Mouse (Mus musculus): Measurements from ENCODE around the gene Cd40lg. TPM values are rescaled to one million over a fixed set of nuclear protein-coding genes. Genes with fewer than 3 reads are reported as not detected.

Gene Cd40lg
- polyA plus RNA-seq, 1 experiment from 2014 or later, result not detected

Other genes with a start within 250 kb of the Cd40lg start
- not detected in 2 replicates for gene Brs3, start 169.1 kb upstream of the Cd40lg start, polyA plus RNA-seq (2016; fragmentation: Nextera tagmentation; extraction: Ambion mirVana)
- 67.1 and 68.1 TPM in 2 replicates for gene Htatsf1, start 158.6 kb upstream of the Cd40lg start, polyA plus RNA-seq (2016; fragmentation: Nextera tagmentation; extraction: Ambion mirVana)
- 0.33 and 0.62 TPM in 2 replicates for gene Vgll1, start 124.0 kb upstream of the Cd40lg start, polyA plus RNA-seq (2016; fragmentation: Nextera tagmentation; extraction: Ambion mirVana)
- gene Arhgef6, start 126.6 kb downstream of the Cd40lg start, polyA plus RNA-seq (2016; fragmentation: Nextera tagmentation; extraction: Ambion mirVana), result 10.7 and 18.9 TPM in 2 replicates
- 91.9 and 97.7 TPM in 2 replicates for gene Rbmx, start 180.9 kb downstream of the Cd40lg start, polyA plus RNA-seq (2016; fragmentation: Nextera tagmentation; extraction: Ambion mirVana)
- gene Gm364, start 197.0 kb downstream of the Cd40lg start, polyA plus RNA-seq (2016; fragmentation: Nextera tagmentation; extraction: Ambion mirVana), result not detected in 2 replicates